Mouse (Mus musculus) thymus, adult 2 months (tissue): ENCODE data around the gene Rims1.

ENCODE experiments used
- CTCF ChIP-seq: fragments of 200-500 bp; IDR thresholded peaks from 2 replicates; pipeline ENCODE4 v1.5.1; 2012; ENCODE audit warnings: mild to moderate bottlenecking, control low read depth, low read length, moderate library complexity, borderline replicate concordance; ENCODE audit not compliant: control insufficient read depth, poor library complexity, insufficient read depth; ENCODE audit errors: extremely low read depth
- POLR2A ChIP-seq: fragments of 200-500 bp; IDR thresholded peaks from 2 replicates; pipeline ENCODE4 v1.6.1; 2012; ENCODE audit warnings: mild to moderate bottlenecking, low read length, control low read depth, moderate library complexity; ENCODE audit not compliant: control insufficient read depth, poor library complexity, insufficient read depth; ENCODE audit errors: extremely low read depth

- TF ChIP-seq CTCF (no peak), POLR2A (no peak)
Observed at GRCm38 (mm10) chr1:22633871-22634270, 171.9 kb downstream of the Rims1 start.
